Mouse (Mus musculus): ENCODE measurements around the gene Nlgn1.

Gene Nlgn1

GRCm38 (mm10) chr3:26039696-26040095, 292.6 kb downstream of the Nlgn1 start:
- no peak for DNase-seq

GRCm38 (mm10) chr3:26026025-26026424, 306.2 kb downstream of the Nlgn1 start:
- no peak for DNase-seq

- no peak for DNase-seq
These were observed 309.0 kb downstream of the Nlgn1 start for GRCm38 (mm10) chr3:26023217-26023616.

- no peak for DNase-seq
These were observed 310.6 kb downstream of the Nlgn1 start for GRCm38 (mm10) chr3:26021632-26022184.

GRCm38 (mm10) chr3:26011310-26012078, 320.8 kb downstream of the Nlgn1 start:
- DNase-seq, result no peak

- DNase-seq, result no peak
These were observed 329.2 kb downstream of the Nlgn1 start for GRCm38 (mm10) chr3:26002863-26003608.

GRCm38 (mm10) chr3:26002367-26002766, 329.9 kb downstream of the Nlgn1 start:
- no peak for DNase-seq

- DNase-seq, result no peak
These were observed 364.7 kb downstream of the Nlgn1 start for GRCm38 (mm10) chr3:25967546-25967945.

- DNase-seq, result no peak
These were observed 368.0 kb downstream of the Nlgn1 start for GRCm38 (mm10) chr3:25964237-25964636.

GRCm38 (mm10) chr3:25963568-25963967, 368.7 kb downstream of the Nlgn1 start:
- no peak for DNase-seq

GRCm38 (mm10) chr3:25916535-25916934, 415.7 kb downstream of the Nlgn1 start:
- no peak for DNase-seq

GRCm38 (mm10) chr3:25914365-25915065, 417.7 kb downstream of the Nlgn1 start:
- no peak for DNase-seq

- DNase-seq, result no peak
These were observed 429.0 kb downstream of the Nlgn1 start for GRCm38 (mm10) chr3:25903140-25903809.

- no peak for DNase-seq
These were observed 434.8 kb downstream of the Nlgn1 start for GRCm38 (mm10) chr3:25897456-25897855.

- no peak for DNase-seq
These were observed 447.5 kb downstream of the Nlgn1 start for GRCm38 (mm10) chr3:25884797-25885196.

GRCm38 (mm10) chr3:25869161-25869560, 463.1 kb downstream of the Nlgn1 start:
- DNase-seq, result no peak

GRCm38 (mm10) chr3:25858384-25858783, 473.9 kb downstream of the Nlgn1 start:
- no peak for DNase-seq

- DNase-seq, result no peak
These were observed 487.4 kb downstream of the Nlgn1 start for GRCm38 (mm10) chr3:25844686-25845462.

- no peak for DNase-seq
These were observed 502.0 kb downstream of the Nlgn1 start for GRCm38 (mm10) chr3:25830237-25830636.

- no peak for DNase-seq
These were observed 518.9 kb downstream of the Nlgn1 start for GRCm38 (mm10) chr3:25813368-25813767.

GRCm38 (mm10) chr3:25807559-25807958, 524.7 kb downstream of the Nlgn1 start:
- no peak for DNase-seq

GRCm38 (mm10) chr3:25781651-25782050, 550.6 kb downstream of the Nlgn1 start:
- DNase-seq, result no peak

Data from thymus, postnatal 36 days (tissue).